Mouse (Mus musculus) embryonic facial prominence, embryonic 15.5 days (tissue): ENCODE measurements around the gene Xbp1. TPM values are rescaled to one million over a fixed set of nuclear protein-coding genes. Genes with fewer than 3 reads are reported as not detected.
A peak's percentile ranks its signal among the peaks of the same experiment; 100 is the strongest.
"Not testable (repeated sequence)": the region's sequence is repeated elsewhere in the genome, so short reads cannot be mapped to it uniquely, and the experiment has no call there.

Source experiments
- ATAC-seq: fragments of 200-750 bp; cut with Nextera tagmentation; 2 replicates; pipeline ENCODE4 v1.8.0; 2017; ENCODE audit warnings: low read depth, moderate TSS enrichment; ENCODE audit not compliant: insufficient number of reproducible peaks, low FRiP score, low TSS enrichment
- H3K27ac ChIP-seq: fragments of 300-500 bp; sonication (generic); replicated peaks from 2 replicates; pipeline ENCODE4 v1.5.1; 2015; ENCODE audit warnings: mild to moderate bottlenecking, inconsistent platforms
- H3K27me3 ChIP-seq: fragments of 300-500 bp; sonication (generic); 2 replicates; pipeline ENCODE4 v1.6.1; 2015; ENCODE audit warnings: inconsistent platforms
- H3K36me3 ChIP-seq: fragments of 300-500 bp; sonication (generic); 2 replicates; pipeline ENCODE4 v1.6.1; 2015; ENCODE audit warnings: mild to moderate bottlenecking, inconsistent platforms
- H3K4me1 ChIP-seq: fragments of 300-500 bp; sonication (generic); 2 replicates; pipeline ENCODE4 v1.6.1; 2015; ENCODE audit warnings: inconsistent platforms
- H3K4me2 ChIP-seq: fragments of 300-500 bp; sonication (generic); replicated peaks from 2 replicates; pipeline ENCODE4 v1.6.1; 2015; ENCODE audit warnings: mild to moderate bottlenecking, inconsistent platforms
- H3K4me3 ChIP-seq: fragments of 300-500 bp; sonication (generic); replicated peaks from 2 replicates; pipeline ENCODE4 v1.5.1; 2015; ENCODE audit warnings: mild to moderate bottlenecking, inconsistent platforms
- H3K9ac ChIP-seq: fragments of 300-500 bp; sonication (generic); 2 replicates; pipeline ENCODE4 v1.6.1; 2015; ENCODE audit warnings: inconsistent platforms
- H3K9me3 ChIP-seq: fragments of 300-500 bp; sonication (generic); replicated peaks from 2 replicates; pipeline ENCODE4 v1.6.1; 2016; ENCODE audit warnings: inconsistent platforms
- WGBS: fragments of 180-500 bp; shearing (Covaris S2); methylation state at CpG from one replicate; pipeline ENCODE4 v1.1.7; 2015; 5-methylcytosine and 5-hydroxymethylcytosine counted together
- polyA plus RNA-seq: library from polyadenylated mRNA; unstranded; fragments of >200 nt; fragmentation: Nextera tagmentation; extraction: Ambion mirVana; gene quantifications from 2 replicates; pipeline ENCODE4 v1.2.1, GENCODE M21; 2015

The Xbp1 gene
- polyA plus RNA-seq, 1 experiment from 2014 or later, result 209 TPM

DNA sequence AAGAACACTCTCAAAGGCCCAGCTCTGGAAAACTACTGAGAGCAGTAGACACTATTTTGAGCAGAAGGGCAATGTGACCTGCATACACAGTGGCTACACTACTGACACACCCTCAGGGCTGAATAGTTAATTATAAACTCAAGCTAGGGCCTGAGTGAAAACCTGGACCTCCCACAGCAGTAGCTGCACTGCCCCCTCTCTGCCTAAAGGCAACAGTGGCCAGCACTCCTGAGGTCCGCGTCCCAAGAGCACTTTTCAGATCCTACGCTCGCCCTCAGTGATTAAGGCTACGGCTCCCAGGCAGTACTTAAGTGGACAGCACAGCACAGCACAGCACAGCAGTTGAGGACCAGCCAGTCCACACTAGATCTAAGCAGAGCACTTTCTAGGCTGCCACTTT, 12.6 kb downstream of the Xbp1 start:
- Histone ChIP-seq H3K4me2 (no peak overlapping the region), H3K36me3 (peaks cover 58% of the 10 kb centered on the region), H3K9me3 (no peaks in the 10 kb centered on the region), H3K4me1 (no peaks in the 10 kb centered on the region), H3K27me3 (no peaks in the 10 kb centered on the region), H3K4me3 (no peak overlapping the region), H3K9ac (no peak overlapping the region), H3K27ac (no peak overlapping the region)
- WGBS, result 82% methylated on average over 5 of the region's 5 CpGs
- no peak; the same call in 1 of the 2 replicates for ATAC-seq

DNA sequence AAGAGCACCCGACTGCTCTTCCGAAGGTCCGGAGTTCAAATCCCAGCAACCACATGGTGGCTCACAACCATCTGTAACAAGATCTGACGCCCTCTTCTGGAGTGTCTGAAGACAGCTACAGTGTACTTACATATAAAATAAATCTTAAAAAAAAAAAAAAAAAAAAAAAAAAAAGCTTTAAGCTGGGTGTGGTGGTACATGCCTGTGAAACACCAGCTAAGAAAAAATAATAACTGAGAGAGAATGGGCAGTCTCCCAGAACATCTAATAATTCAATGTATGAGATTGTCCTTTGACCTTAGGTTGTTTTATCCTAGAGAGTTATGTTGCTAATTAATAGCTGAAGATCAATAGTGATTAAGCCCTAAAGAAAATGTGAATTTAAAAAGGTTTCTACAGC, 17.0 kb downstream of the Xbp1 start:
- H3K9ac ChIP-seq, H3K27ac ChIP-seq, ATAC-seq, H3K4me3 ChIP-seq, H3K27me3 ChIP-seq, H3K4me2 ChIP-seq, H3K9me3 ChIP-seq: not testable (repeated sequence)
- peaks cover 20% of the 10 kb centered on the region for H3K4me1 ChIP-seq
- WGBS, result 93% methylated on average over 4 of the region's 4 CpGs
- H3K36me3 ChIP-seq, result peaks cover 38% of the 10 kb centered on the region

DNA sequence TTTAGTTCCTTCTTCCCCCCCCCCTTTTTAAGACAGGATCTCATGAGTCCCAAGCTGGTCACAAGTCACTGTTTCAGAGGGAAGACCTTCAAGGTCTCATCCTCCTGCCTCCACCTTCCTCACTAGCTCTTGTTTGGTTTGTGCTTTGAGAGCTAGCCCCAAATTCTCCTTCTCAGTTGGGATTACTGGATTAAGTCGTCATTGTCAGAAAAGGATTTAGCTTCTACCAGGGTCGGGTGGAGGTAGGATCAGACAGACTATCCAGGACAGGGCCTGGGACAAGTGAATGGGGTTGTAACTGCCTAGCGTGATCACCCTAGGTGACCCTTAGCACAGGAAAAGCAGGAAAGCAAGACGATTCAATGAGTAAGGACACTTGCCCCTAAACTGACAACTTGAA, 19.9 kb downstream of the Xbp1 start:
- Histone ChIP-seq H3K9ac (no peak overlapping the region), H3K4me3 (peak overlapping the region; percentile 91; the same call in 1 of the 2 replicates), H3K36me3 (peaks cover 15% of the 10 kb centered on the region), H3K4me1 (peaks cover 20% of the 10 kb centered on the region), H3K9me3 (no peaks in the 10 kb centered on the region), H3K4me2 (peak overlapping the region; percentile 62), H3K27ac (no peak overlapping the region), H3K27me3 (no peaks in the 10 kb centered on the region)
- WGBS, result 40% methylated on average over 4 of the region's 4 CpGs
- no peak for ATAC-seq

DNA sequence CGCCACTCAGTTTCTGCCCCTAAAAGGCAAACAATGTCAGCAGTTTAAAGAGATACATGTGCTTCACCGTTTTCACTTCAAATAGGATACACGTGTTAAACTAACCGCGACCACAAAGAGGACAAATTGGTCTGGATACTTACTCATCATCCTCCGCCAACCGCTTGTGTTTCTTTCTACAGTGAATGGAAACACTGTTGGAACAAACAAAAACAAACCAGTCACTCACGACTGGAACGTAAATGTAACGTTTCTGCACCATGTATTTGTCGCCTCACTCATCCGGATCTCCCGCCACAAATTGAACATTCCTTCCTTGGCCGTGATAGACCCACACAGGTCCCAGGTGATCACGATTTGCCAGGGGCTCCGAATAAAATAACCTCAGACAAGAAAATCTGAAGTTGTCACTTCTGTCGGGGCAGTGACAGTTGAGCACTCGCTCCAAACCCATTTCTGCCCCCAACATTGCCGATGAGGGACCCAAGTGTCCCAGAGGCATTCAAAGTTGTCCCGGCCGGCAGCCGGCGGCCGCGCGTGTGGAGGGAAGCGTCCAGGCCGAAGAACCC, 20.9 kb downstream of the Xbp1 start:
- Histone ChIP-seq H3K4me2 (peak overlapping the region; percentile 62), H3K9ac (peak overlapping the region; percentile 87), H3K27ac (peak overlapping the region; percentile 76), H3K4me1 (peaks cover 20% of the 10 kb centered on the region), H3K27me3 (no peaks in the 10 kb centered on the region), H3K36me3 (peaks cover 15% of the 10 kb centered on the region), H3K4me3 (peak overlapping the region; percentile 91), H3K9me3 (no peaks in the 10 kb centered on the region)
- ATAC-seq, result no peak
- WGBS, result under 1% methylated on average over 28 of the region's 28 CpGs

DNA sequence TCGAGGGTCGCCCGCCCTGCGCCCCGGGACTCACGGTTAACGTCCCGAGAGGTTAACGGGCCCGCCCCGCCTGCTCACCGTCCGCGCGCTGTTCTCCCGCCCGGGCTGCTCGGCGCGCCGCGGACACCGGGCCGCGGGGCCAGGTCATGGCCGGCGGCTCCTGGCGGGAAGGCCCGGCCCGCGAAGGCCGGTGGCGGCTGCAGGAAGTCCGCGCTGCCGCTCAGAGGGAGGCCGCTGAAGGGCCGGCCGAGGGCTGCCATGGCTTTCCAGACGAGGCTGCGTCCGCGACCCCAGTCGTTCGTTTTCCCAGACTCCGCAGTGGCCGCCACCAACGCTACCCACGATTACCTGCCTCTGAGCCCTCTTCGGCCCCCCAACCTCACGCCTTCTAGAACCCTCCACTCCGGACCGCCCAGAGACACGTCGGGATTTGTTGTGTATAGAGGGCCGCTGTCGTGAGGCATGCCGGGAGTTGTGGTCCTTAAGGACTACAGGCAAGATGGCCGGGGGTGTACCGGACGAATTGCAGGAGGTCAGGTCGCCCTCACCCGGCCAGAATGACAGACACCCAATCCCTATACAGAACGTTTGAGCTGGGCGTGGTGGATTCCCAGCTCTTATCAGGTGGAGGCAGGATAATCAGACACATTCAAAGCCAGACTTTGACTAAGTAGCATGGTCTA, 21.5 kb downstream of the Xbp1 start, which contains the start of gene Ccdc117:
Ccdc117 (minus strand) TSS at position 389 of the 683 bp plus-strand sequence.
- ATAC-seq, result peak; percentile 96

DNA sequence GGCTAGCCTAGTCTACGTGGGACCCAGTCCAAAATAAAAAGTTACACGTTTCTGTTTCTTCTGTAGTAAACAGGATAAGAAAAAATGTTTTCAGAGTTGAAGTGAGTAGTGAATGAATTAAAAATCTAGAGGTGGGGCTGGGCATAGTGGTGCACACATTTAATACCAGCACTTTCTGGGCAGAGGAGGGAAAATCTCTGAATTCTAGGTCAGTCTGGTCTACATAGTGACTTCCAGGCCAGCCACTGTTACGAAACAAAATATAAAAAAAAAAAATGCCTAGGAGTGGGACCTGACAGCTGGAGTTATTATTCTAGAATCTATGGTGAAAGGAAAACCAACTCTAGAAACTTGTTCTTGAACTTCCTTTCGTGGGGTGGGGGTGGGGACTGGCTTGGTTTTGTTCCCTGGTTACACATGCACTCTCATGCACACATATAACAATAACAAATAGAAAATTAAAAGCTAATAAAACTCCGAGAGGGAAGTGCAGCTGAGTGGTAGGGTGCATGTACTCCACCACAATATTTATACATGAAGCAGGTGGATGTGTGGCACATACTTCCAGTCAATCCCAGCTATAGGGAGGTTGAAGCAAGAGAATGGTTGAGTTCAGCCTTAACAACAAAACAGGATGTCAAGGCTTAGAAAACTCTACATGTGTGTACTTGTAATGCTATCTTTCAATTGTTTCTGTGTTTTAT, 22.2 kb downstream of the Xbp1 start:
- no peaks in the 10 kb centered on the region for H3K27me3 ChIP-seq
- H3K27ac ChIP-seq, result peak overlapping the region; percentile 76; the same call in 1 of the 2 replicates
- H3K4me1 ChIP-seq, result peaks cover 20% of the 10 kb centered on the region
- ATAC-seq, result no peak
- peak overlapping the region; percentile 62 for H3K4me2 ChIP-seq
- peak overlapping the region; percentile 91 for H3K4me3 ChIP-seq
- no peaks in the 10 kb centered on the region for H3K9me3 ChIP-seq
- peaks cover 15% of the 10 kb centered on the region for H3K36me3 ChIP-seq
- no peak overlapping the region for H3K9ac ChIP-seq
- WGBS, result 52% methylated on average over 5 of the region's 5 CpGs

More for the DNA sequence above, 21.5 kb downstream of the Xbp1 start, which contains the start of gene Ccdc117:
- Histone ChIP-seq H3K9me3 (no peaks in the 10 kb centered on the region), H3K9ac (peak within 1 kb of the TSS; percentile 87), H3K27ac (peak within 1 kb of the TSS; percentile 76), H3K4me3 (peak within 1 kb of the TSS; percentile 91), H3K36me3 (peaks cover 15% of the 10 kb centered on the region), H3K27me3 (no peaks in the 10 kb centered on the region), H3K4me2 (peak within 1 kb of the TSS; percentile 62), H3K4me1 (peaks cover 20% of the 10 kb centered on the region)
- WGBS, result under 1% methylated on average over 63 of the region's 65 CpGs

DNA sequence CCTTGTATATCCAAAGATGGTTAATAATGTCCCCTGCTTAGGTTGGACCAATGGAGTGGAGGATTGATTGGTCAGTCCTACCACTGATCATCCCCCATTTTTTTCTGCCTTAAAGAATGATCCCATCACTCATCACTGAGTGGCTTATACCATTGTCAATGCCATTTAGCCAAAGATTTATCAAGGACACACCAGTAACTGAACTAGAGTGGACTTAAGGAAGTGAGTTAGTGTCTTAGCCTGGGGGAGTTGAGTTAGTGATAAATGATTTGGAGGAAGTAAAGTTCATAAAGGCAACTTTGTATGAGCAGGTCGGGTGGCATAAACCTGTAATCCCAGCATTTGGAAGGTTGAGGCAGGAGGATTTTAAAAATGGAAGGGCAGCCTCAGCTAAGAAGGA, 22.8 kb downstream of the Xbp1 start:
- Histone ChIP-seq H3K9me3 (no peaks in the 10 kb centered on the region), H3K27ac (no peak overlapping the region), H3K4me2 (no peak overlapping the region), H3K27me3 (no peaks in the 10 kb centered on the region), H3K4me1 (peaks cover 19% of the 10 kb centered on the region), H3K36me3 (peaks cover 13% of the 10 kb centered on the region), H3K4me3 (no peak overlapping the region), H3K9ac (no peak overlapping the region)
- 74% methylated on average over 1 of the region's 1 CpGs for WGBS
- ATAC-seq, result no peak

DNA sequence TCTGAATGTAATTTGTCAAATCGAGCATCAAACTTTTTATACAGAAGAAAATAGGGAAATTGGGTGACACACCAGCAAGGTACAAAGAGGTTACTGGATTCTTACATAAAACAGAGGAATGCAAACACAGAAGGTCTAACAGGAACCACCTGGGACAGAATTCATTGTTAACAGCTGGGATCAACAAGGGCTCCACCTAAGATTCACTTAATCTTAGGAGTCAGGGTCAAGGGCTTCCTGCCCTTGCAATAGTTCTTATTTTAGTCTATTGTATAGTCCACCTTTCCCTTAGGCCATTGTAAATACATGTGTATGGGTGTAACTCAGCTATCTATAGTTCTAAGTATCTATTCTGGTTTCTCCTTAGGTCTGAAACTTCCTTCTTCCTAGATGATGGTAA, 24.2 kb downstream of the Xbp1 start:
- 70% methylated on average over 1 of the region's 1 CpGs for WGBS
- ATAC-seq, result not testable (repeated sequence)

DNA sequence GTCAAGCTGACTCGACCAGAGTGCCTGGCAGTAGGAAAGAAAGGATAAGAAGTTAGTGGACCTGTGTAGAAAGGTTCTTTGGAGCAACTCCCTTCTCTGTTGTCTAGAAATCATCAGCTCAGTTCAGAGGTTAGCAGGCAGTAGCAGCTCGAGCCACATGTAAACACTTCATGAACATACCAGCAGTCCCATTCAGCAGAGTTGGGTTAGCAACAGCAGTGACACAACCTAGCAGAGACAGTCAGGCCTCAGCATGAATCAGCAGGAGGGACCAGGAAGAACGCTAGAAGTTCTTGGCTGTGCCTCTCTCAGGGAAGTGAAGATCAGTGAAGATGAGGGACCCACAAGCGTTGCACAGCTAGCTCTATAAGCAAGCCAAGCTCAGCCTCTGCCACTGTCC, 25.0 kb downstream of the Xbp1 start:
- H3K27me3 ChIP-seq, result no peaks in the 10 kb centered on the region
- H3K9me3 ChIP-seq, result 0 out of 2 replicates have a peak, but pooled peaks cover 5% of the 10 kb centered on the region
- WGBS, result 75% methylated on average over 4 of the region's 4 CpGs
- no peak overlapping the region for H3K9ac ChIP-seq
- no peak for ATAC-seq
- no peak overlapping the region for H3K27ac ChIP-seq
- H3K4me3 ChIP-seq, result no peak overlapping the region
- peaks cover 6% of the 10 kb centered on the region for H3K4me1 ChIP-seq
- H3K4me2 ChIP-seq, result no peak overlapping the region
- no peaks in the 10 kb centered on the region for H3K36me3 ChIP-seq

More for the DNA sequence above, 24.2 kb downstream of the Xbp1 start:
- not testable (repeated sequence) for H3K4me2 ChIP-seq, H3K4me1 ChIP-seq, H3K9ac ChIP-seq, H3K9me3 ChIP-seq, H3K4me3 ChIP-seq, H3K36me3 ChIP-seq, H3K27ac ChIP-seq, H3K27me3 ChIP-seq

DNA sequence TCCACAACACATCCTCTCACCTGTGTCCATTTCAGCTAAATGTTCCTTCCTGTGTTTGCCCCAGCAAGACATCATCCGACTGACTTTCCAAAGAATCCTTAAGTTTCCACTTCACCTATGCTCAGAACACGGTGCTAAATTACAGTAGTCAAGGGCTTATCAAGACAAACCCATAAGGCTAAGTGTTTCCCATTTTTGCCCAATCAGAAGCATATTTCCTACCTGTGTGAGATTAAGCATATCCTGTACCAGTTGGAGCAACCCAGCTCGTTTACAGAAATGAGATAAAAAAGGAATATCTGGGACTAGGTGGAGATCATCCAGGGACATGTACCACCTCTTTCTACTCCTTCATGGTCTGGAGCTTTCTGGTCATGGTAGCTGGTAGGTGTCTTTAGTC, 26.2 kb downstream of the Xbp1 start:
- Histone ChIP-seq H3K36me3 (no peaks in the 10 kb centered on the region), H3K4me3 (no peak overlapping the region), H3K27me3 (no peaks in the 10 kb centered on the region), H3K27ac (no peak overlapping the region), H3K4me2 (no peak overlapping the region), H3K9ac (no peak overlapping the region), H3K9me3 (0 out of 2 replicates have a peak, but pooled peaks cover 5% of the 10 kb centered on the region), H3K4me1 (no peaks in the 10 kb centered on the region)
- WGBS, result 82% methylated on average over 3 of the region's 3 CpGs
- no peak for ATAC-seq

DNA sequence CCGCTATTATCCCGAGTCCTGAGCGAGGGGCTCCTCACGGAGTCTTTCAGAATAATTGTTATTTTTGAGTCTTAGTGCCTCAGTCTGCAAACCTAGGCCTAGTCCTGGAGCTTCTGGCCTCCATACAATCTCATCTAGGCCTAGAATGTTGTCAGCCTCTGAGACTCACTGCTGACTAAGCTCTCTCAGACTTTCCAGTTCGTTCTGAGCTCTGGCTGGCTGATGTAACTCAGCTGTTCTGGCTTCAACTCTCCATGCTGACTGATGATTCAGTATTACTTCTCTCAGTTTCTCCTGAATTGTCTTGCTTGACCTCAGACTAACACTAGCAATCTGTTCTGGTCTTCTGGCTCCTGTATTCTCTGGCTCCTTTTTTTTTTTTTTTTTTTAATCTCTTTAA, 31.0 kb downstream of the Xbp1 start:
- H3K9me3 ChIP-seq, result 0 out of 2 replicates have a peak, but pooled peaks cover 5% of the 10 kb centered on the region
- no peak for ATAC-seq
- no peaks in the 10 kb centered on the region for H3K36me3 ChIP-seq
- no peak overlapping the region for H3K9ac ChIP-seq
- no peak overlapping the region for H3K4me2 ChIP-seq
- 81% methylated on average over 5 of the region's 5 CpGs for WGBS
- H3K27ac ChIP-seq, result no peak overlapping the region
- no peak overlapping the region for H3K4me3 ChIP-seq
- H3K27me3 ChIP-seq, result no peaks in the 10 kb centered on the region
- H3K4me1 ChIP-seq, result no peaks in the 10 kb centered on the region
